Mouse (Mus musculus): ENCODE results near the gene A330070K13Rik.

The A330070K13Rik gene

DNA sequence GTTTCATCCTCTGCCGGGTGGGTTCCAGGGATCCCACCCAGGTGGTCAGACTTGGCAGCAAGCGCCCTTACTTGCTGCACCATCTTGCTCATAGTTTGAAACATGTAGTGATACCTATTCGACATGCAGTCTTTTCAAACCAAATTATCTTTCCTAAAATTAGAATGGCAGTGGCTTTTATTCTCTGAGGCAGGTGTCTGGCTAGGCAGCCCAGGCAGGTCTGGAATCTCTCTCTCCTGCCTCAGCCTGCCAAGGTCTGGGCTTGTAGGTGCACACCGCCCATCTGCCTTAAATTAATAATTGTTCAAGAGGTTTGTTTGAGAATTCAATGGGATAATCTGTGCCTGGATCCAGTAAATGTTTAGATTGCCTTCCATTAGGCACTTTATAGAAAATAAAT is 53.6 kb downstream of the A330070K13Rik start:
- no peak for DNase-seq (ENCODE audit: low read depth, low spot score)

DNA sequence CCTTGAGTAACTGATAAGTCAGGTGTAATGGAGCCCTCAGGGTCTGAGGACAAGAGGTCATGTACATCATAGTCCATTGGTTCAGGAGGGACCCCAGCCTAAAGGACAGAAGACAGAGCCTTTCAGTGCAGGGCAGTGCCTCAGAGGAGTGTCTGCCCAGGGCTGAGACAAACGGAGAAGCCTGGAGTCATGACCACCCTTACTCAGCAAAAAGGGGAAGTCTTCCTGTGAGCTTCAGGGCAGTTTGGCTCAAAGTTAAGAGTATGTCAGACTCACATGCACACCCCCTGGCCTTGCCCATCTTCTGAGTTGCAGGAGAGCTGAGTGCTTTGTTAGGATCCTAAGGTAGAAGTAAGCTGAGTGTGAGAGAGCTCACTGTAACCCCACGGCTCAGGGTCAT is 54.5 kb downstream of the A330070K13Rik start:
- no peak for DNase-seq (ENCODE audit: low read depth, low spot score)

Data from WW6 (cell line).